Mouse (Mus musculus) thymus, adult 2 months (tissue): Measurements from ENCODE around the gene Bach2. TPM values are rescaled to one million over a fixed set of nuclear protein-coding genes. Genes with fewer than 3 reads are reported as not detected.

Source experiments
- DNase-seq: peaks from one replicate; pipeline ENCODE4 v3.0.0; 2021
- H3K27ac ChIP-seq: fragments of 200-500 bp; 2 replicates; pipeline ENCODE4 v1.5.1; 2012; ENCODE audit warnings: low read length, control low read depth; ENCODE audit not compliant: control insufficient read depth, insufficient read depth
- H3K27me3 ChIP-seq: fragments of 200-500 bp; 2 replicates; pipeline ENCODE4 v1.6.1; 2012; ENCODE audit warnings: mild to moderate bottlenecking, low read length, moderate library complexity, mixed read lengths; ENCODE audit not compliant: control insufficient read depth, insufficient read depth
- H3K36me3 ChIP-seq: fragments of 200-500 bp; 2 replicates; pipeline ENCODE4 v1.6.1; 2012; ENCODE audit warnings: mild to moderate bottlenecking, low read length, moderate library complexity; ENCODE audit not compliant: control insufficient read depth, insufficient read depth
- H3K4me1 ChIP-seq: fragments of 200-500 bp; replicated peaks from 2 replicates; pipeline ENCODE4 v1.6.1; 2012; ENCODE audit warnings: low read length; ENCODE audit not compliant: control insufficient read depth, insufficient read depth
- H3K4me3 ChIP-seq: fragments of 200-500 bp; 2 replicates; pipeline ENCODE4 v1.5.1; 2012; ENCODE audit warnings: mild to moderate bottlenecking, low read length, control low read depth, moderate library complexity; ENCODE audit not compliant: control insufficient read depth, insufficient read depth
- CTCF ChIP-seq: fragments of 200-500 bp; IDR thresholded peaks from 2 replicates; pipeline ENCODE4 v1.5.1; 2012; ENCODE audit warnings: mild to moderate bottlenecking, control low read depth, low read length, moderate library complexity, borderline replicate concordance; ENCODE audit not compliant: control insufficient read depth, poor library complexity, insufficient read depth; ENCODE audit errors: extremely low read depth
- POLR2A ChIP-seq: fragments of 200-500 bp; IDR thresholded peaks from 2 replicates; pipeline ENCODE4 v1.6.1; 2012; ENCODE audit warnings: mild to moderate bottlenecking, low read length, control low read depth, moderate library complexity; ENCODE audit not compliant: control insufficient read depth, poor library complexity, insufficient read depth; ENCODE audit errors: extremely low read depth
- WGBS: fragments of 180-500 bp; shearing (Covaris S2); methylation state at CpG from one replicate; pipeline ENCODE4 v1.1.7; 2018; 5-methylcytosine and 5-hydroxymethylcytosine counted together
- polyA plus RNA-seq: library from polyadenylated mRNA; depleted of rRNA; stranded (reverse); fragments of >200 nt; gene quantifications from 2 replicates; pipeline ENCODE4 v1.2.3, GENCODE M21; 2012

The Bach2 gene
- polyA plus RNA-seq, 1 experiment, result 9.4 TPM

DNA sequence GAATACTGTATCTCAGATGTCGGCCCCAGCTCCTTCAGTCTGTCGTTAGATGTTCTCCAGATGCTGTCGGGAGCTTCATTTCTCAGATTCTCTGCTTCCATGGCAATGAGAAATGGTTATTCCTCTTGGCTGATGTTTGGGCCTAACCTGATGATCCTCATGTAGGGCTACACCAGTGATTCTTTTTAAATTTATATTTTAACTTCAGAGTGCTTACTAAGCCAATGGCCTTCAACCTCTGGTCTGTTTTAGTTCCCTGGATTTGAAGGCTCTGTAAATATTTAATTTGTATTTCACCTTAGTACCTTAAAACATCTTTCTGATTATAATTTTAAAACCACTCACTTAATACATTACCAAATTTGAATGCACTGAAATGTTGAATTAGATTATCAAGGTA lies 60.6 kb downstream of the Bach2 start:
- Histone ChIP-seq H3K36me3 (no peaks in the 10 kb centered on the region), H3K27me3 (no peaks in the 10 kb centered on the region), H3K4me3 (no peak overlapping the region), H3K4me1 (peaks cover 29% of the 10 kb centered on the region), H3K27ac (no peak overlapping the region)
- TF ChIP-seq POLR2A (no peak), CTCF (no peak)
- no peak for DNase-seq
- WGBS, result 97% methylated on average over 3 of the region's 3 CpGs

DNA sequence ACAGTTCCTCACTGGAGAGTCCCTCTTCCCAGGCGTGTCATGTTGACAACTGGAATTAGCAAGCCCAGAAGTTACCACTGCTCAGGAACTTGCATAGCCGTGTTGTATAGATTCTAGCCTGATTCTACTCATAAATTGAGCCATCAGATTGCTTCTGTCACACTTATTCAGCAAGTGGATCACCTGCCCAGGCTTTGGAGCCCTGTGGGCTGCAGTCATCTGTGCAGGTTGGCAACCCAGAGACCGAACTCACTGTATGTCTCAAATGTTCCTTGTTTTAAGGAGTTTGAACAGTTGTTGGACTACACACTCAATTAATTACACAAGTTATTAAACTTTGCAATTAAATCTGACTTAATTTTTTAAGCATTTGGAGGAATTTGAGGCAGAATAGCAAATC lies 61.4 kb downstream of the Bach2 start:
- Histone ChIP-seq H3K27me3 (no peaks in the 10 kb centered on the region), H3K4me3 (no peak overlapping the region), H3K27ac (no peak overlapping the region), H3K4me1 (peaks cover 26% of the 10 kb centered on the region), H3K36me3 (no peaks in the 10 kb centered on the region)
- no peak for DNase-seq
- WGBS, result 98% methylated on average over 3 of the region's 3 CpGs
- no peak for TF ChIP-seq CTCF
- TF ChIP-seq POLR2A, result no peak

DNA sequence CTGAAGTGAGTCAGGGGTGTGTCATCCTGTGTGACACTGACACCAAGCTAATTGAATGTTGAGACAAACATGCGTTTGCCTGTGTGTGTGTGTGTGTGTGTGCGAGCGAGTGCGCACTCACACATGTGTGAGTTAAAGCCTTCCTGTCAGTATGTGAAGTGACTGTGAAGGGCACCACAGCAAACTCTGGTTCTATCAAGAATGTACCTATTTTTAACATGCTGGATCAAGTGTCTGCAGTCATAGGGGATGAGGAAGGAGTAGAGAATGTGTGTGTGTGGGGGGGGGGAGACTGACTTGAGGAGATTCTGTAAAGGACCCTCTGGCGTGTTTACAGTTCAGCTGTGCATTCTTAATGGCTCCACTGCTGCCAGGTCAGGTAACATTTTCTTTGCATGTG lies 64.1 kb downstream of the Bach2 start:
- no peak for DNase-seq
- TF ChIP-seq CTCF, result no peak
- no peak for TF ChIP-seq POLR2A
- Histone ChIP-seq H3K4me3 (no peak overlapping the region), H3K36me3 (no peaks in the 10 kb centered on the region), H3K4me1 (peaks cover 22% of the 10 kb centered on the region), H3K27ac (no peak overlapping the region), H3K27me3 (no peaks in the 10 kb centered on the region)
- WGBS, result 82% methylated on average over 5 of the region's 5 CpGs

DNA sequence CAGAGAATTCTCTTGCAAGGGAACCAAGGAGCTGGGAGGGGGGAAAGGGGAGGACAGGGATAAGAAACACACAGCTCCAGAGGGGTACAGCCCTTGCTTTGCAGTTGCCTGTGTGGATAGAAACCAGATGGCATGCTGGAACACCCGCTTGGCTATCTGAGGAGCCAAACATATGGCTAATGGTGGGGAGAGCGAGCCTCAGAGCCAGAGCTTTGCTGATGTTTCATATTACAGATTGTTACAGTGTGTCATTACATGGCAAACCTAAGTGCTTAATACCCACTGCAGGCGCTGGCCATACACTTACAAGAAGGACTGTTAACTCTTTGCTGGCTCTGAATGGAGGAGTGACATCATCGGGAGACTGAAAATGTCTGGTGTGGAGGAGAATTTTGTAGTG lies 64.5 kb downstream of the Bach2 start:
- 75% methylated on average over 4 of the region's 4 CpGs for WGBS
- H3K36me3 ChIP-seq, result no peaks in the 10 kb centered on the region
- TF ChIP-seq POLR2A (no peak), CTCF (no peak)
- H3K4me3 ChIP-seq, result no peak overlapping the region
- H3K27me3 ChIP-seq, result no peaks in the 10 kb centered on the region
- H3K4me1 ChIP-seq, result peaks cover 20% of the 10 kb centered on the region
- no peak overlapping the region for H3K27ac ChIP-seq
- DNase-seq, result no peak

DNA sequence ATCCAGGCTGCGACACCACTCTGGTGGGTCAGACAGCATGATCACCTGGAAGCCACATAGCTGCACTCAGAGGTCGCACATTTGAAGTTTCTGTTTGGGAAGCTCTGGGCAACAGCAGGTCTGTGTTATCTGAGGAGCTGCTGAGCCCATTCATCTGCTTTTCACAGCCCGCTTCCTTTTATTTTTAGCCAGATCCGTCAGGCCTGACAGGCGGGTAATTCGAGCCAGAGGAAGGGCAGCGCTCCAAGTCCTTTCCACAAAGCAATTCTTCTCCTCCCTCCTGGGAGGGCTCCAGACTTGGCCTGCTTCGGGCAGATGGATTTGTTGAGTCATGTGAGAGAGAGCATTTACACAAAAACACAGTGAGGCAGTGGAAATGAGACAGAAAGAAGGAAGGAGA lies 65.1 kb downstream of the Bach2 start:
- 25% methylated on average over 8 of the region's 8 CpGs for WGBS
- Histone ChIP-seq H3K4me3 (no peak overlapping the region), H3K36me3 (no peaks in the 10 kb centered on the region), H3K27ac (no peak overlapping the region), H3K27me3 (no peaks in the 10 kb centered on the region), H3K4me1 (peaks cover 15% of the 10 kb centered on the region)
- DNase-seq, result no peak
- TF ChIP-seq CTCF, result no peak
- no peak for TF ChIP-seq POLR2A

DNA sequence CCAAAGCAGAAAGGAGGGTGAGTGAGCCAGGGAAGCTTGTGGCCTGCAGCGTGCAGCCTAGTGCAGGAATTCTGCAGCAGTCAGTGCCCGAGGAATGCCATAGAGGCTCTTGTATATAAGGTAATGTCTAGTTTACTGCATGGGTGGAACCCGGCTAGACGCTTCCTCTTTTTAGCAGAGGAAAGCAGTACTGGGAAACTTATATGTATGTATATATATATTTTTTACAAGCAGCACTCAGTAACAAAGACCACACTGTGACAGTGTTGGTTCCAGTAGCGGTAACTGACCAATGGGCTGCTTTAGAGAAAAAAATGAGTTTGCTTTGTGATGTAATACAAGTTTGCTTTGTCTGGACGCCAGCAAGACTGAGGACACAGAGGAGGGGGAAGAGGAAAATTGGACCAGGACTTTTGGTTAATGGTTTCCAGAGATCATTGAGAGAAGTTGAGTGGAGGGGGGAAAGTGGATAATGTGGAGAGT lies 65.7 kb downstream of the Bach2 start:
- peaks cover 14% of the 10 kb centered on the region for H3K4me1 ChIP-seq
- no peak for TF ChIP-seq POLR2A
- no peak for TF ChIP-seq CTCF
- DNase-seq, result no peak
- 69% methylated on average over 6 of the region's 6 CpGs for WGBS
- no peak overlapping the region for H3K27ac ChIP-seq
- no peaks in the 10 kb centered on the region for H3K36me3 ChIP-seq
- H3K27me3 ChIP-seq, result no peaks in the 10 kb centered on the region
- H3K4me3 ChIP-seq, result no peak overlapping the region

DNA sequence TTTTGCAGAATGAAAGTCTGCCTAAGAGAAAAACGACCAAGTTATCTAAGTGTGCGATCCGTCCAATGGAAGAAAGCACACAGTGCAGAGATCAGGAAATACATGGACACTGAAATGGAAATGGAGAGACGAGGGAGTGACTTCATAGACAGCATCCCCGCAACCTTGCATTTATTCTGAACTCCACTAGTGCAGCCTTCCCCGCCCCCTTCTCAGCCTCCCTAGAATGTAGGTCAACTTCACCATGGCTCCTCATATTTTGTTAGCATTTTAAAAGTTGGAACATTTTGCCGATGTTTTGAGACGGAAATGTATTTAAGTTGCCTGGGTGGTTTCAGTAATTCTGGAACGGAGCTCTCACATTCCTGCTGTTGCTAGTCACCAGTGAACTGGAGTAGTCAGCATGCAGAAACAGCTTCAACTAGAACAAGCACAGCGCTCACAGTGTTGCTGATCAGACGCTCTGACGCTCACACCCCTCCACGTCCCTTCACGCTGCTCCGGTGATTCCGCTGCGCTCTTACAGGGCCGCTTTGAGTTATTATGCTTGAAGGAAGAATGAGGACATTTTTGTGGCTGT lies 66.5 kb downstream of the Bach2 start:
- Histone ChIP-seq H3K27me3 (no peaks in the 10 kb centered on the region), H3K36me3 (no peaks in the 10 kb centered on the region), H3K27ac (no peak overlapping the region), H3K4me3 (no peak overlapping the region), H3K4me1 (peaks cover 14% of the 10 kb centered on the region)
- 95% methylated on average over 18 of the region's 18 CpGs for WGBS
- TF ChIP-seq POLR2A, result no peak
- no peak for TF ChIP-seq CTCF
- DNase-seq, result no peak
